Mouse (Mus musculus) right cerebral cortex, postnatal 4 days (tissue): ENCODE data around the gene Gcdh.

ENCODE experiments used
- DNase-seq: peaks from one replicate; pipeline ENCODE4 v3.0.0-alpha.2; 2022

Gcdh gene

DNA sequence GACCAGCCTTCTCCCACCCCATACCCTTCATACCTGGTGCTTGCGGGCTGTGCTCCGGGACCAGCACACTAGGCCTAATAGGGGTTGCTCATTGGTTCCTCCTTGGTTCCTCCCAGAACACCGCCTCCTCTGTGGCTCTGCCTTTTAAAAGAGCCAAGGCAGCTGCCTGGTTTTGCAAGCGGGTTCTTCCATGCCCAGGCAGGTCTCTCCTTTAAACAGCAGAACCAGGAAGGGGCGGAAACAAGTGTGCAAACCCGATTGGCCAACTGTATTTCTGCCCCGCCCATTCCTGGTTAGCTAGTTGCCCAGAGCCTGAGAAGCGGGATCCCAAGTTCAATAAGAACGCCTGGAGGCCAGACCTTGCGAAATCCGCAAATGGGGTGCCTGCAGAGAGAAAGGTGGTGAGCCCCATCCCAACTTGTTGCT lies at the start of gene Gcdh:
TSS of gene Gcdh (minus strand) at position 213 of the 426 bp plus-strand sequence.
- DNase-seq = peak; percentile 72

DNA sequence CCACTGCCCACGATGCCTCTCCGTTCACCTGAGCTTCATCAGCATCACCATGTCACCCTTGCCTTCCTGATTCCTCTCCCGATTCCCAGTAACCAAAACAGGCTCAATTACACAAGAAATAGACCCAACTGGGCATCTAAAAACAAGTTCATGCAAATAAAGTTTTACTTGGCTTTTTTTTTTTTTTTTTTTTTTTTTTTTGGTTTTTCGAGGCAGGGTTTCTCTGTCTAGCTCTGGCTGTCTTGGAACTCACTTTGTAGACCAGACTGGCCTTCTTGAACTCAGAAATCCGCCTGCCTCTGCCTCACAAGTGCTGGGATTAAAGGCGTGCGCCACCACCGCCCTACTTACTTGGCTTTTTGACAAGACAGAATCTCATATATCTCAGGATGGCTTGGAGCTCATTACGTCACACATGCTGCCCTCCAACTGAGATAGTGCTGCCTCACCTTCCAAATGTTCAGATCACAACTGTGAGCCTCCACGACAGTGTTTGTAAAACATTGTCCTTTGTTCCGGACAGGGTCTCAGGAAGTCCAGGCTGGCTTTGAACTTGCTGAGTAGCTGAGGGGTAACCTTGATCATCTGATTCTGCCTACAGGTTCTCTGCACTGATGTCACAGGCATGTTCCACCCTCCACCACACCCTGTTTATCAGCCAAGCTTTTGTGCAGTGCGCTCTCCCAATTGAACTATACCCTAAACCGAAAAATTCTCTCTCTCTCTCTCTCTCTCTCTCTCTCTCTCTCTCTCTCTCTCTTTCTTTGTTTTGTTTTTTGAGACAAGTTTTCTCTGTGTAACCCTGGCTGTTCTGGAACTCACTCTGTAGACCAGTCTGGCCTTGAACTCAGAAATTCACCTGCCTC lies 44.1 kb upstream of the Gcdh start:
- no peak for DNase-seq

DNA sequence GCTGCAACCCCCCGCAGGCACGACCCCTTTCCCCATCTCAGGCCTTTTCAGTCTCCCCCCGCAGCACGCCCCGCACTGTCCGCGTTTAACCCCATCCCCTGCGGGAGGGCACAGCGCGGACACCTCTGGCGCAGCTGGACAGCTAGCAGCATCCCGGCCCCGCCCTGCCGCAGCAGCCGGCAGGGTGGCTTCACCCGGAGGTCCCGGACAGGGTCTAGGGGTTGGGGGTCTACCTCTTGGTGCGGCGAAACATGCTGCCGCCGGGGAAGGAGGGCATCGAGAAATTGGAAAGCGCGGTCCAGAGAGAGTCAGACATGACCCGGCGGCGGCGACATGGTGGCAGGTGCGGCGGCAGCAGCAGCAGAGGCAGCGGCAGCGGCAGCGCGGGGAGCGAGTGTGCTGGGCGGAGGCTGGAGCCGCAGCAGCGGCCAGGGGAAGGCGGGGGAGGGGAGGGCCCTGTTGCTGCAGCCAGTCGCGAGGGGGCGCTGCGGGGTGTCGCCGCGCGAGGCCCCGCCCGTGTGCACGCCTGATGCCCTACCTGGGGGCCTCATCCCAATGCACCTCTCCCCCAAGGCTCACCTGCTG lies 43.3 kb upstream of the Gcdh start, which contains the start of gene Mast1:
TSS of gene Mast1 (minus strand) at position 398 of the 585 bp plus-strand sequence.
- peak; percentile 89 for DNase-seq

DNA sequence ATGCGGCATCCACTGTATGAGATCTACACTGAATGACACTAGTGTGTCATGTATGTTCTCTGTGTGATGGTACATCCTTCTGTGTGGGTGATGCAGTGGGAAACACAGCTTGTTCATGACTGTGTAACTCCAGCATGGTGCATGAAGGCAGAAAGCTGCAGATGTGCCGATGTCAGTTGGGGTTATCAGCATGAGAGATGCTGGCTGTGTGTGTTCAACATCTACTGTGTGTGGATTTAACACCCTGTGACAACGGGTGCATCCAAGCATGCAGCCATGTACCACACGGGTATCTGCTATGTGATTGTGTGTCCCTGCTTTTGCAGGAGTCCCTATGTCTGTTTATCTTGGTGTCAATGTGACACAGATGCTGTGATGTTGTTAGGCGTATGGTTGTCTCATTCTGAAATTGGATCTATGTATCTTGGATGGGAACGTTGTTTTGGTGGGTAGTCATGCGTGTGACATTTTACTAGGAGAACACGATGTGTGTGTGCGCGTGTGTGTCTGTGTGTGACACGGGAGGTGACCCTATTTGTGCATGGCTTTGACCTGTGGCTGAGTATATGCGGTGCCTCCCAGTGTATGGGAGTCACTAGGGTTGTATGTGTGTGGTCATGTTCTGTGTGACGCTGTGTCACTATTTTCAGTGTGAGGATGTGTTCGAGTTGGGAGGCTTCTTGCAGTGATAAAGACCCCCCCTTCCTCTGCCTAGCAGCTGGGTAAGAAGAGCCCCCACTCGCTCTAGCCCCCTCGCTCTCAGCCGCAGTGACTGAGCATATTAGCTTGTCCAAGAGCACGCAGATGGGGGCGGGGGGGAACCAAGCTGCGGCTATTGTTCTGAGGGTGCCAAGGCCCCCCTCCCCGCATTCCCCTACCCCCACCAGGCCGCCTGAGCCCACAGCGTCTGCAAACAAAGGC lies 42.6 kb upstream of the Gcdh start:
- peak; percentile 60 for DNase-seq

DNA sequence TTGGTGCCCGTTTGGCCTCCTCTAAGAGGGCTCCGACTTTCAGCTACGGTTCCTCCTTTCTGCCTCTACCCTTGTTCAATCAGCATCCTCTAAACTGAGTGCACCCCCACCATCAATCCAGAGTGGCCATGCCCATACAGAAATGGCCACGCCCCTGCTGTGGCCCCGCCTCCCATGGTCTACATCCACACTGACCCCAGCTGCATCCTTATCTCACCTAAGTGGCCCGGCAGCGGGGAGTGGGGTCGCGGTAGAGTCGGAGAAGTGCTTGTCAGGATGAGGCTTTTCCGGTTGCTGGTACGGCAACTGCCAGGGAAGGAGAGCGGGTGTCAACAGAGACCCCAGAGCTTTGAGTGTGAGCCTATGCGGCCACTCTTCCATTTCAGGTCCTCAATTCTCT lies 41.8 kb upstream of the Gcdh start:
- DNase-seq = no peak

DNA sequence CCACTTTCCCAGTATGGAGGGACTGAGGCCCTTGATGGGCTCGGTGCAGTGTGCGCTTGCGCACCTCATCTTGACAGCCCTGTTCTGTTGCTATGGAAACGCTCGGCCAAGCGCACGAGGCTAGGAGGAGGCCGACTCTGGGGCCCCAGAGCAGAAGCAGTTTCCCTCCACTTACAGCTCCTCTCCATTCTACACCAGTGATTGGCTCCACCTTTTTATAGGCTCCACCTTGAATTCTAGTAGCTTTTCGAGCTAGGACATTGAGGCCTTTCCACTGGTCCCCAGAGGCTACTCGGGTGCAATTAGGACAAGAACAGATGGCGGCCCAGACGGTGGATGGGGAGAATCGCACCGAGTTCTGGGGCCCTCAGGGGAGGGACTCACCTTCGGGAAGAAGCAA lies 41.1 kb upstream of the Gcdh start:
- no peak for DNase-seq

DNA sequence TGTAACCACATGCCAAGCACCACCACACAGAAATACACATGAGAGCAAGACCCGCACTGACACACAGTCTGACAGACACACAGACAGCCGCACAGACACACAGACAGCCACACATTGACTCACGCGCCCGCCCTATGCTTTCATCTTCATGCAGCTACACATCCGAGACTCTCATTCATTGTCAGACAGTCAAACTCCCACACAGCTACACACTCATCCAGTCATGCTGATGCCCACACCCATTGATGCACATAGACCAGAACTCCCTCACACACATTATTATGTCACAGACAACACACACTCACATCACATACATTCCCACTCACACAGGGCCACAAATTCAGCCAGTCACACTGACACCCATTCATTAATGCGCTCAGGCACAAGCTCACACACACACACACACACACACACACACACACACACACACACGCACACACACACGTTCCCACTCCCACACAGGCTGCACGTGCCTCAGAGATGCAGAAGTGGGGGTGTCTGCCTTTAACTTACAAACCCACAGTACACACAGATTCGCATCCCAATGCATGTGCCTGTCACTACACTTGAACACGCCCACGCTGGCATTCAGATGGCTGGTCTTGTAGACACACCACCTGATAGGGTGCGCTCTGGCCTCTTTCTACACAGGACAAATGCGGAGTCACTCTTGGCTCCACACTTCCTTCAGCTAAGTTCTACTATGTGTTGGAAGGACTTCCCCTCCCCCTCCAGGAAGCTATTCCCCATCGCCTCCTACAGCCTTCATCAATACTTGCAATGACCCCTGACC lies 40.2 kb upstream of the Gcdh start:
- no peak for DNase-seq

DNA sequence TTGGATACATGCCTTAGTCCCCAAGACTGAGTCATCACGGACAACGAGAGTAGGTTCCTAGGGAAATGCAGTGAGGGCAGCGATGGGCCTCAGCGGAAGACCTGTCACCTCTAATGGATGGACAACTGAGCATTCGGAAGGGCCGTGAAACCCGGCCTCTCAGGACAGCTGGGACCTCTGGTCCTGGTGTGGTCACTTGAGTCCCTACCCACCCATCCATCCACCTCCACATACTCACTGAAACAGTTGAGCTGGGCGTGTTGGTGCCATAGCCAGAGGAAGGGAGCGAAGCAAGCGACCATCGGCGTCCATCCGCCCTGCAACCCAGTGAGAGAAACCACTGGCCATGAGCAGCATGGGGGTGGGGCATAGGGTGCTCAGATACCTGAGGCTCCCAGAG lies 36.9 kb upstream of the Gcdh start:
- DNase-seq = no peak

DNA sequence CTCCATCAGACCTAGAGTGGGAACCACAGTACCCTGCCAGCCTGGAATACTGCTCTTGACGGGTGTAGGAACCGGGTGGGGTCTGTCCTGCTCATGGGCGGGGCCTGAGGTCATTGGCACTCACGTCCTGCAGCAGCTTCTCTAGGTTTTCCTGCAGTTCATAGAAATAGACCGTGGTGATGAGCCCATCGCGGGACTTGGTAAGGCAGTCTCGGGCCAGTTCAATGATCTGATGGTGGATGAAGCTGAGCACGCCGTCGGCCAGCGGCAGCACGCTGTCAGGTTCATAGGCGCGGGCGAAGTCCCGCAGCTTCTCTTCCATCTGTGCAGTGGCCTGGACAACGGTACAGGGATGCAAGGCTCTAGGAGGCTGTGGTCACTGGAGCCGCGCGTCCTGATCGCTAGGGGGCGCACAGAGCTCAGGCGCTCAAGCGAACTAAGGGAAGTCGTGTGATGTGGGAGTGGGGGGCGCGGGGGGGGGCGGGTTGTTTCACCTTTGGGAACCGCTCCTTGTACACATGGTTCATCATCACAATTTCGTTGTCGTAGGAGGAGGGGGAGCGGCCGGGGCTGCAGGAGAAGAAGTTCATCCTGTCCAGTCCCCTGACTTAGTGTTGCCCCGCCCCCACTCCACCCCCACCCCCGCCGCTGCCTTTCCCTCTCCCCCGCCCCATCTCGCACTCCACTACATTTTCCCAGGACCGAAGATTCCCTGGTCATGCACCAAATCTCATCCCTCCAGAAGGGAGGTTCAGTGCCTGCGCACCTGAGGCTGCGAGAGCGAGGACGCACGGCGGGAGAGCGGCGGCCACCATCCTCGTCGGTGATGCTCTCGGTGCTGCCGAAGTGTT lies 35.0 kb upstream of the Gcdh start:
- peak; percentile 81 for DNase-seq

DNA sequence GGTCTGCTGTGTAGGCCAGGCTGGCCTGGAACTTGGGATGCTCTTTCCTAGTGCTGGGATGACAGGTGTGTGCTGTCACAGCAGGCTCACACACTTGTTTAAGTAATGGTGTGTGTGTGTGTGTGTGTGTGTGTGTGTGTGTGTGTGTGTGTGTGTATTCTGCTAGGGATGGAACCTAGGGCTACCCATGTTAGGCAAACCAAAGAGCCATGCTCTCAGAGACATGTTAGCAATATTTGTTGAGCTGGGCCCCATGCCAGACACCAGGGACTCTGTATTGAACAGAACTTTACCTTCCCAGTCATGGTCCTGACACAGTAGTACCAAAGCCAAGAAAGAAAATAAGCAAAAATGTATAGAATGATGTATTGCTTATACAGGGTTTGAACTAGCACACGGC lies 33.8 kb upstream of the Gcdh start:
- DNase-seq = no peak

DNA sequence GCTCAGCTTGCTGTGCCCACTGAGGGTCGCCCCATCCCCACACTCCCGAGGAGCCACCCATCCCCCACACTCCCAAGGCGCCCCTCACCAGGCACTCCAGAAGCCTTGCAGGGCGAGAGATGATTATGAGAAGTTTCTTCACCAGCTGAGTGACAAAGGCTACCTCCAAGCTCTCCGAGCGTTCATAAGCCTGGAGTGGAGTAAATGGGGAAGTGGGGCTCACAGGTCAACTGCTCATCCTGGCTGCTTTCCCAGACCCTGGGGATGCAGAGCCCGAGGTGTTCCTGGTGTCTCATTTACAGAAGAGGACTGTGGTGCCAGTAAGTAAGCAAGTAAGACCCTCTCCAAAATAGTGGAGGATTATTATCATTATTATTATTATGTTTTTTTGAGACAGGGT lies 31.8 kb upstream of the Gcdh start:
- DNase-seq = no peak

DNA sequence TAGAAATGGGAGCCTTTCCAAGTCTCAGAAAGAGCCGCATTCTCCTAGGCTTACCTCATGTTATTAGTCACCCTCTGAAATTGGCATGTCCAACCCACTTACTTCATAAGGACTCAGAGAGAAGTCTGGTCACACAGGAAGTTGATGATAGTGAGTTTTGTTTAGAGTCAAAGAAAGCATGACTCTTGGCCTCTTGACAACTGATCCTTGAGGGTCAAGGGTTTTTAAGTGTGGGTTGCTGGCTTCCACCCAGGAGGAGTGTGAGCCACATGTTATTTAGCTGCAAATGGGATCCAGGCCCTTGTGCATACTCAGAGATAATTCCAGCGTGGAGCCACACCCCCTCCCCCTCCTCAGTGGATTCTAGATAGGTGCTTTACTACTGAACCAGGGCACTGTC lies 27.9 kb upstream of the Gcdh start:
- no peak for DNase-seq

DNA sequence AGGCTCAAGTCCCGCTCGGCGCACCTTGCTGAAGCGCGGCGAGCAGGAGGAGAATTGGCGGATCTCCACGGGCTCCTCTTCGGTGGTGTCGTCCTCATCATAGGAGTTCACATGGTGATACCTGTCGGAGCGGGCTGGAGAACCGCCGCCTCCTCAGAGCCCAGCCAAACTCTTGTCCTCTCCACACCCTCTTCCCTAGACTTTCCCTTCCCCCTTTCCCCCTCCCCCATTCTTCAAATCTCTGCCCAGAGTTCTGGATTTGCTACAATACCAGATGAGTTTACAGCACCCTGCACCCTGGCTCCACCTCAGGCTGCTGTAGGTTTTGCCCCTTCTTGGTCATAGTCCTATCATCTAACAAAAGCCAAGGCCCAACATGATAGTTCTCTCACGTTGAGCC lies 24.9 kb upstream of the Gcdh start:
- no peak for DNase-seq

DNA sequence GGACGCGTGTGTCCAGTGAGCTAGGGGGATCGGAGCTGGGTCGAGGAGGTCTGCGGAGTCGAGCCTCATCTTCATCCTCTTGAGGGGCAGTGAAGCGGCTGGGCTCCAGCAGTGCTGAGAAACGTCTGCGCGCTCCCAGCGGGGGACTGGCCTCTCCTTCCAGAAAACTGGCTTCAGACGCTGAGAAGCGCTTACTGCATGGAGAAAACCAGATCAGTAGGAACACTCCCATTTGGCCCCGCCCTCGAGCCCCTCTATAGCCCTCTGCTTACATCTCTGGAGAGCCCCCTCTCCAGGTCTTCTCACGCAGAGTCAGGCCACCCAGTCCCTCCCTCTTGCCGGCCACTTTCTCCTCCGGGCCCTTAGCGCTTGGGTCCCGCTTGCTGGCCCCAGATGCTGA lies 24.1 kb upstream of the Gcdh start:
- no peak for DNase-seq

DNA sequence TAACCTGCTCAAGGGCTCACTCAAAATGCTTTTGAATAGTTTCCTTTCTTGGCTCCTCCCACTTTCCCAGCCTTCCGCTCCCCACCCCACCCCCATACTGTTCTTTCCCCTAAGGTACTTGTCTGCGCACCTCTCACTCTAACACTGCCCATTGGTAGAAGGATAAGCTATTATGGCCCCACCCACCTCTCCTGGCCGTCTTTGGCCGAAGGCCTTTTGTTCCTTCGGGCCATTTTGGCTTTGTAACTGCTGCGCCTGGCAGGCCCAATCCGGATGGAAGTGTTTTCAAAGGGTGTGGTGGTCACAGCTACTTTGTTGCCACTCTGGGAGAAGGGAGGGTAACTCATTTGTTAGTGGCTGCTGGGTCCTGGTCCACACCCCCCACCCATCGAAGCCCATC lies 21.5 kb upstream of the Gcdh start:
- DNase-seq = no peak

DNA sequence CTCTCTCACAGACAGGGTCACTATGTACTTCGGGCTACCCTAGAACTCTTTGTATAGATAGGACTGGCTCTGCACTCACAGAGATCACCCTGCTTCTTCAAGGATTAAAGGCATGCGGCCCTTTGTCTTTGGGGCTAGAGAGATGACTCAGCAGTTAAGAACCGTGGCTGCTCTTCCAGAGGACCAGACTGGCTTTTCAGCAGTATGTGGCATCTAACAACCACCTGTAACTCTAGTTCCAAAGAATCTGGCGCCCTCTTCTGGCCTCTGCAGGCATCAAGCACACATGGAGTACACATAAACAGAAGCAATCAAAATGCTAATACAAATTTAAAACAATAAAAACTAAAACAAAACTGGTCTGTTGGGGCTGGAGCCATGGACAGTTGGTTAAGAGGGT lies 20.2 kb upstream of the Gcdh start:
- DNase-seq = no peak

DNA sequence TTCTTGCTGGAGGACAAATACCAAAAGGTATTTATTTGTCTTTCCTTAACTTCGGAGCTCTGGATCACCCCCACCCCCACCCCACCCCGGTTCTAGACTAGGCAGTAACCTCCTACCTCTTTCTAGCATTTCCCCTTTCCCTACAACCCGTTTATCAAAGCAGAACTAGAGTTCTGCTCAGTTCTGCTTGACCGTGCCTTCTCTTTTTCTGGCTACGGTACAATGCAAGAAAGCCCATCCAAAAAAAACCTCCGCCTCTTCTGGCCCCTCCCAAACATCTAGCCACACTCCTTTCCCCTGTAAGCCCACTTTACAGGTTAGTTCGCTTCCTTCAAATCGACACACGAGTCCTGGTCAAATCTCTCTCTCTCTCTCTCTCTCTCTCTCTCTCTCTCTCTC lies 19.8 kb upstream of the Gcdh start:
- no peak for DNase-seq

DNA sequence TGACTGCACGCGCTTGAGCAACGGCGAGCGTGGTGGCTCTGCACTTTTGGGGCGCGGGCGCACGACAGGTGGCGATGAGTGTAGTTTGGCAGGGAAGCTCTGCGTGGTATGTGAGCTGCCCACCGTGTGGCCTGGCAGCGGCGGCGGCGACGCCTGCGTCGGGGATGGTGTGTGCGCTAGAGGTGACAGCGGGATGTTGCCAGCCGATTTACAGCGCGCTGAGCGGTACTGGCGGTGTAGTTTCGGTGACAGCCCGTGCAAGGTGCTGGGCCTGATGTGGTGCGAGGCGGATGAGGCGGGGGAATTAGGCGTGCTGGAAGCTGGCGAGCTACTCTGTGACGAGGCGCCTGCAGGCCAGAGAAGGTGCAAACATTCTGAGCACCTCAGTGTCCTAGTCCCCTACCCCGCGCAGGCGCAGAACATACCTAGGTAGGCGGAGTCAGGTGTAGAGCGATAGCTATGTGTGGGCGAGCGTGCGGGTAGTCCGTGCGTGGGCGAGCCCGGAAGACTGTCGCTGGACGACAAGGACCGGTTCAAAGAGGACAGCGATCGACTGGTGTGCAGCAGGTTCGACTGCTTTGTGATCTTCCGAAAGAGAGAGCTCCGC lies 19.3 kb upstream of the Gcdh start:
- DNase-seq = no peak

DNA sequence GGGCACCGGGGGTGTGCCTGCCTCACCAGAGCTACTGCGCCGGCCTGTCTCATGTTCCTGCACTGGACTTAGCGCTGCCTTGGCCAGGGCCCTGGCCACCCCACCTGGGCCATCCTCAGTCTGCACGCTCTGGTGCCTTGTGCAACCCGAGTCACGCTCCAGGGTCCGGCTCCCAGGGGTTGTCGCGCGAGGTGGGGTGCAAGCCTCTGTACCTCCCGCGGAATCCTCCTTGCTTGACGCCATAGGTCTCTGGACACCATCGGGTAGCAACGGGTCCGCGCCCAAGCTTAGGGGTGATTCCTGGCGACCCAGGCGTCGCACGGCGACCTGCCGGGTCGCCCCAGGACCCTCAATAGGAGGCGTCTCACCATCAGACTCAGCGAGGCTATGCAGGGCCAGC lies 18.7 kb upstream of the Gcdh start:
- no peak for DNase-seq

DNA sequence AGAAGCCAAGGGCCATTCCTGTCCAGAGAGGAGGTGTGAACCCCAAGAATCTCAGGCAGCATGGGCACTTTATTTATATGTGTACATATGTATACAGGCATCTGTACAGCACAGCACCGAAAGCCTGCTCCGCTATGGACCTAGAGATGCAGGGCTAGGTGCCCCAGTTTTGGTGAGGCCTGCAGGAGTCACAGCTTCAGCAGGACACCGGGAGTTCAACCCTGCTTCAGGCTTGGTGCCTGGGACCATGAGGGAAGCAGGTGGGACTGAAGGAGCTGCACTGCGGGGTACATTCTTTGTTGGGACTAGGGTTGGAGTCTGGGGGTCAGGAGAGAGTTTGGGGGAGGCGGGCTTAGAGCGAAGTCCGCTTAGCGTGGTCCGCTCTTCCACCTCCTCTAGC lies 18.1 kb upstream of the Gcdh start:
- no peak for DNase-seq

DNA sequence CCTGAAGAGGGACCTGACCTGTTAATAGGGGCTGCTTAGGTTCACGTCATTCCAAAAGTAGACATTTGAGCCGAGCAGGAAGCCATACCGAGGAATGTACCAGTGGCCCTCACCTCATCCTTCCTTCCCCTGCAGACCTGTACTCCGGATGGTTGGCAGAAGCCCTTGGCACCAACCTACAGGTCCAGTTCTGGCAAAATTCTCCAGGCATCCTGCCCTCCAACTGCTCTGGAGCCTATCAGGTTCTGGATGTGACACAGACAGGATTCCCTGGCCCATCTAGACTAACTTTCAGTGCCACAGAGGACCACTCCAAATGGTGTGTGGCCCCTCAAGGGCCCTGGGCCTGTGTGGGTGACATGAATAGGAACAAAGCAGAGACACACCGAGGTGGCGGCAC lies 16.8 kb upstream of the Gcdh start:
- no peak for DNase-seq
